Mouse (Mus musculus) neural tube, embryonic 15.5 days (tissue): Measurements from ENCODE around the gene Chit1. TPM values are rescaled to one million over a fixed set of nuclear protein-coding genes. Genes with fewer than 3 reads are reported as not detected.

Experiments used
- ATAC-seq: fragments of 200-750 bp; cut with Nextera tagmentation; 2 replicates; pipeline ENCODE4 v1.8.0; 2017; ENCODE audit warnings: mild to moderate bottlenecking, moderate TSS enrichment, moderate library complexity; ENCODE audit not compliant: low FRiP score
- H3K27ac ChIP-seq: fragments of 300-500 bp; sonication (generic); replicated peaks from 2 replicates; pipeline ENCODE4 v1.5.1; 2015; ENCODE audit warnings: mild to moderate bottlenecking, inconsistent platforms
- H3K27me3 ChIP-seq: fragments of 300-500 bp; sonication (generic); replicated peaks from 2 replicates; pipeline ENCODE4 v1.6.1; 2015; ENCODE audit warnings: inconsistent platforms
- H3K36me3 ChIP-seq: fragments of 300-500 bp; sonication (generic); 2 replicates; pipeline ENCODE4 v1.6.1; 2015; ENCODE audit warnings: inconsistent platforms
- H3K4me1 ChIP-seq: fragments of 300-500 bp; sonication (generic); 2 replicates; pipeline ENCODE4 v1.6.1; 2015; ENCODE audit warnings: inconsistent platforms
- H3K4me2 ChIP-seq: fragments of 300-500 bp; sonication (generic); 2 replicates; pipeline ENCODE4 v1.6.1; 2015; ENCODE audit warnings: inconsistent platforms, mild to moderate bottlenecking, moderate library complexity
- H3K4me3 ChIP-seq: fragments of 300-500 bp; sonication (generic); replicated peaks from 2 replicates; pipeline ENCODE4 v1.5.1; 2015; ENCODE audit warnings: mild to moderate bottlenecking, inconsistent platforms
- H3K9ac ChIP-seq: fragments of 300-500 bp; sonication (generic); replicated peaks from 2 replicates; pipeline ENCODE4 v1.6.1; 2015; ENCODE audit warnings: mild to moderate bottlenecking, inconsistent platforms
- H3K9me3 ChIP-seq: fragments of 300-500 bp; sonication (generic); replicated peaks from 2 replicates; pipeline ENCODE4 v1.6.1; 2016; ENCODE audit warnings: inconsistent platforms
- WGBS: fragments of 180-500 bp; shearing (Covaris S2); methylation state at CpG from one replicate; pipeline ENCODE4 v1.1.7; 2015; ENCODE audit warnings: mixed read lengths; 5-methylcytosine and 5-hydroxymethylcytosine counted together
- polyA plus RNA-seq: library from polyadenylated mRNA; unstranded; fragments of >200 nt; fragmentation: Nextera tagmentation; extraction: Ambion mirVana; gene quantifications from 2 replicates; pipeline ENCODE4 v1.2.1, GENCODE M21; 2015

The Chit1 gene
- polyA plus RNA-seq, 1 experiment from 2014 or later: 0.87 TPM

DNA sequence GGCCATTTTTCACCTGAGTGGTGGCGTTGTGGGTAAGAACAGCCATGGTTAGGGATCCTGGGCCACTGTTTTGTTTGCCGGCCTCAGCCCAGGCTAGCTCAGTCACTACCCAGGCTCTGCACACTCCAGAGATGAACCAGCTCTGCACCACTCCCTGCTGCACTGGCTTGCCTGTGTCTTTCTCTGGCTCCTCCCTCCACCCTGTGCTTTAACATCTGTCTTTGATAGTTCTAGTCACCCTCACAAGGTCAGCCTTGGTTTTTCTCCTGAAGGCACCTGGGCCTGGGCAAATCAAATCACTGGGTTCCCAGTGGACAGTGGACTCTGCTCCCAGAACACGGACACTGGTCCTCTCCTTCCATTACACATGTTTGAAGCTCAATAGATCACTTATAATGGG lies 43.1 kb downstream of the Chit1 start:
- H3K4me1 ChIP-seq: 0 out of 2 replicates have a peak, but pooled peaks cover 2% of the 10 kb centered on the region
- 0 out of 2 replicates have a peak, but pooled peaks cover 4% of the 10 kb centered on the region for H3K27me3 ChIP-seq
- WGBS: 96% methylated on average over 3 of the region's 3 CpGs
- no peak overlapping the region for H3K4me2 ChIP-seq
- H3K9ac ChIP-seq: no peak overlapping the region
- no peaks in the 10 kb centered on the region for H3K36me3 ChIP-seq
- ATAC-seq: no peak
- 0 out of 2 replicates have a peak, but pooled peaks cover 2% of the 10 kb centered on the region for H3K9me3 ChIP-seq
- no peak overlapping the region for H3K4me3 ChIP-seq
- H3K27ac ChIP-seq: no peak overlapping the region

DNA sequence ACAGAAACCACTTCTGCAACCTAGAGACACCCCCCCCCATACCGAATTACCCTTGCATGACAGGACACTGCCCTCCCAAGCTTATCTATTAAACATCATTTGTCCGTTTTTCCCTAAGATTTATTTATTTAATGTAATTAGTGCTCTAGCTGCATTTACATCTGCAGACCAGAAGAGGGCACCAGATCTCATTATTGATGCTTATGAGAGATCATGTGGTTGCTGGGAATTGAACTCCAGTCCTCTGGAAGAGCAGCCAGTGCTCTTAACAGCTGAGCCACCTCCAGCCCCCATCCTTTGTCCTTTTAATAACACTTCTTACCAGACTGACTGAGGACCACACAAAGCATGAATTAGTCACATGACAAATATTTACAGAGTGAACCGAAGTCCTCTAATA lies 43.6 kb downstream of the Chit1 start:
- 61% methylated on average over 3 of the region's 3 CpGs for WGBS
- 0 out of 2 replicates have a peak, but pooled peaks cover 2% of the 10 kb centered on the region for H3K4me1 ChIP-seq
- H3K4me3 ChIP-seq: no peak overlapping the region
- no peak overlapping the region for H3K27ac ChIP-seq
- no peak overlapping the region for H3K4me2 ChIP-seq
- H3K27me3 ChIP-seq: 0 out of 2 replicates have a peak, but pooled peaks cover 4% of the 10 kb centered on the region
- no peak overlapping the region for H3K9ac ChIP-seq
- H3K36me3 ChIP-seq: no peaks in the 10 kb centered on the region
- H3K9me3 ChIP-seq: 0 out of 2 replicates have a peak, but pooled peaks cover 2% of the 10 kb centered on the region
- no peak for ATAC-seq

- Histone ChIP-seq H3K4me1 (no peaks in the 10 kb centered on the region), H3K9ac (no peak overlapping the region), H3K27me3 (no peaks in the 10 kb centered on the region), H3K4me3 (no peak overlapping the region), H3K4me2 (no peak overlapping the region), H3K36me3 (no peaks in the 10 kb centered on the region), H3K27ac (no peak overlapping the region), H3K9me3 (no peaks in the 10 kb centered on the region)
- no peak for ATAC-seq
- 94% methylated on average over 3 of the region's 3 CpGs for WGBS
Observed at GRCm38 (mm10) chr1:134160404-134160803, 49.4 kb downstream of the Chit1 start.

- no peak for ATAC-seq
- H3K4me2 ChIP-seq: no peak overlapping the region
- 84% methylated on average over 6 of the region's 6 CpGs for WGBS
- no peak overlapping the region for H3K27ac ChIP-seq
- no peaks in the 10 kb centered on the region for H3K9me3 ChIP-seq
- no peaks in the 10 kb centered on the region for H3K36me3 ChIP-seq
- H3K9ac ChIP-seq: no peak overlapping the region
- no peak overlapping the region for H3K4me3 ChIP-seq
- H3K27me3 ChIP-seq: no peaks in the 10 kb centered on the region
- H3K4me1 ChIP-seq: no peaks in the 10 kb centered on the region
Observed at GRCm38 (mm10) chr1:134161399-134161798, 50.4 kb downstream of the Chit1 start.

DNA sequence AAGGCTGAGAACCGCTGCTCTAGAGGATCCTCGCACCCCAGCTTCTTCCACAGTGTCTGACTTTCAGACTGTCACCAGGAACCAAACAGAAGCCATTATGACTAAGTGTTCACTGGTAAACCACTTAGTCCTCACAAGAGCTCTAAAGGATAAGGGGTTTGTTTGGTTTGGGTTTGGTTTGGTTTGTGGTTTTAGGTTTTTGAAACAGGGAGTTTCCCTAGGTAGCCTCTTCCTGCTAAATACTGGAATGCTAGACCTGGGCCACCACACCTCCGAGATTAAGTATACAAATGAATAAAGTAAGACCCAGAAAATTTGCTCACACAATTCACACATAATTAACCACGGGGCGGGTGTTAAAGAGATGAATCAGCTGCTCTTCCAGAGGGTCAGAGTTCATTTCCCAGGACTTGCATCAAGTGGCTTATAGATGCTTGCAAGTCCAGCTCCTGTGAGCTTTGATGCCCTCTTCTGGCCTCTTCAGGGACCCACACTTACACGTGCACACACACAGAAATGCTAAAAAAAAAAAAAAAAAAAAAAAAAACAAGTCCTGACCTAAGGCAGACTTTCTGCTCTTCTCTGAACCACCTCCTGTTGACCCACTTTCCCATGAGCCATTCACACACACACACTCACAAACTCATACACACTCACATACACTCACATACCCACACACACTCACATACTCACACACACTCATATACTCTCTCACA lies 51.6 kb downstream of the Chit1 start:
- Histone ChIP-seq H3K9me3 (no peaks in the 10 kb centered on the region), H3K9ac (no peak overlapping the region)

DNA sequence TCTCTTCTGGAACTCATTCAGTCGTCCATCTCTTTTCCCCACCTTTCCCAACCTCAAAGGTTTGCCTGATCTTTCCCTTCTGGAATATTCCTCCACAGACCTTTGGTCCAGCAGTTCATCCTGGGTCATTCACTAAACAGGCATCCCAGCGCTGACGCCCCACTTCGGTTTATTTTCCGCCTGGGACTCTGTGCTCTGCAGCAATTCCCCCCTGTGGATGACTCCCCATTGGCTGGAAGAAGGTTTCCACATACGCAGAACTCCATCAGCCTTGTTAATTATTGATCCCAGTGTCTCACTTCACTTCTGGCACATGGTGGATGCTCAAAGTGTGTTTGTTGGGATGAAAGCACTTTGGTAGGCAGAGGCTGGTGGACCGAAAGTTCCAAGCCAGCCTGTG lies 52.4 kb downstream of the Chit1 start:
- H3K9ac ChIP-seq: no peak overlapping the region
- H3K36me3 ChIP-seq: no peaks in the 10 kb centered on the region
- 81% methylated on average over 7 of the region's 7 CpGs for WGBS
- no peak for ATAC-seq
- H3K4me3 ChIP-seq: no peak overlapping the region
- H3K4me1 ChIP-seq: no peaks in the 10 kb centered on the region
- H3K27ac ChIP-seq: no peak overlapping the region
- H3K27me3 ChIP-seq: no peaks in the 10 kb centered on the region
- no peaks in the 10 kb centered on the region for H3K9me3 ChIP-seq
- H3K4me2 ChIP-seq: no peak overlapping the region

More for the DNA sequence above, 51.6 kb downstream of the Chit1 start:
- Histone ChIP-seq H3K4me2 (no peak overlapping the region), H3K27ac (no peak overlapping the region), H3K27me3 (no peaks in the 10 kb centered on the region), H3K36me3 (no peaks in the 10 kb centered on the region), H3K4me3 (no peak overlapping the region), H3K4me1 (no peaks in the 10 kb centered on the region)
- no peak for ATAC-seq
- WGBS: 85% methylated on average over 6 of the region's 6 CpGs

DNA sequence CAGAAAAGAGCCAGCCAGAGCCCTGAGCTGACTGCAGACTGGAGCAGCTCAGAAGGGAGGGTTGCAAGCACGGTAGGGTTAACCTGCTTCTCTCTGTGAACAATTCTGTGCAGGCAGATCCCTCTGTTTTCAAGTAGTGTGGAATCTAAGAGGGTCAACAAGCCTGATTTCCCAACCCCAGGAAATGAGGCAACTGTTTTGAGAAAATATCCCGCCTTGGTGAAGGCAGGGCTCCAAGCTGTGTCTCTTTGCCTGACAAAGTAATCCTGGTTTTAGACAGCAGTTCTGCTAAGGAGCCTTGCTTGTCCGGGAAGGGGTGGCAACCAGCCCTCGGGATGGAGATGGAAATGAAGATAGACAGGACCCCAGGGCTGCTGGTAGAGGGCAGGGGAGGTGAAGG lies 53.4 kb downstream of the Chit1 start:
- Histone ChIP-seq H3K27me3 (no peaks in the 10 kb centered on the region), H3K36me3 (no peaks in the 10 kb centered on the region), H3K9ac (no peak overlapping the region), H3K27ac (no peak overlapping the region), H3K4me3 (no peak overlapping the region), H3K9me3 (no peaks in the 10 kb centered on the region), H3K4me2 (no peak overlapping the region), H3K4me1 (no peaks in the 10 kb centered on the region)
- WGBS: 68% methylated on average over 4 of the region's 4 CpGs
- no peak for ATAC-seq

DNA sequence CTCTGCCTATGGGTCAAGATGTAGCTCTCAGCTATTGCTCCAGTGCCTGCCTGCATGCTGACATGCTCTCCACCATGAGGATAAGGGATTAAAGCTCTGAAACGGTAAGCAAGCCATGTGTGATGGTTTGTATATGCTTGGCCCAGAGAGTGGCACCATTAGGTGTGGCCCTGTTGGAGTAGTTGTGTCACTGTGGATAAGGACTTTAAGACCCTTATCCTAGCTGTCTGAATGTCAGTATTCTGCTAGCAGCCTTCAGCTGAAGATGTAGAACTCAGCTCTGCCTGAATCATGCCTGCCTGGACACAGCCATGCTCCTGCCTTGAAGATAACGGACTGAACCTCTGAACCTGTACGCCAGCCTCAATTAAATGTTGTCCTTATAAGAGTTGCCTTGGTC lies 55.5 kb downstream of the Chit1 start:
- no peak overlapping the region for H3K4me3 ChIP-seq
- ATAC-seq: no peak
- H3K4me1 ChIP-seq: no peaks in the 10 kb centered on the region
- H3K9me3 ChIP-seq: no peaks in the 10 kb centered on the region
- WGBS: 95% methylated on average over 3 of the region's 3 CpGs
- no peak overlapping the region for H3K4me2 ChIP-seq
- no peaks in the 10 kb centered on the region for H3K36me3 ChIP-seq
- H3K27ac ChIP-seq: no peak overlapping the region
- no peak overlapping the region for H3K9ac ChIP-seq
- no peaks in the 10 kb centered on the region for H3K27me3 ChIP-seq

GRCm38 (mm10) chr1:134167416-134168305 lies 56.6 kb downstream of the Chit1 start:
- no peak overlapping the region for H3K27ac ChIP-seq
- WGBS: 70% methylated on average over 14 of the region's 14 CpGs

DNA sequence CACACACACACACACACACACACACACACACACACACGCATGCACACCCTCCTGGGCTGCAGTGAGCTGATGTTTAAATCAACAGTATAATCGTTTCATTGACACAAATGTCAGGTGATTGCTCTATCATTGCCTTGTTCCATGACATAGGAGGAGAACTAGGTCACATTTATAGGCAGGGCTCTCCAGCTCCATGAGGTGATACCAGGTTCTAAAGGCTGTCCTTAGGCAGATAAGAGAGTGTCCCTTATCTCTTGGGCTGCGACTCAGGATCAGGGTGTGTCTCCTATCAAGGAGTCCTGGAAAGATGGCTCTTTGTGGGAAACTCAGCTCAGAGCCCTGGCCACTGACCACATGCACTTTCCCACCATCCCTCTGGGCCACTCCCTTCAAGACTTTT lies 57.5 kb downstream of the Chit1 start:
- no peaks in the 10 kb centered on the region for H3K4me1 ChIP-seq
- no peaks in the 10 kb centered on the region for H3K36me3 ChIP-seq
- no peak overlapping the region for H3K27ac ChIP-seq
- no peaks in the 10 kb centered on the region for H3K27me3 ChIP-seq
- ATAC-seq: no peak
- no peaks in the 10 kb centered on the region for H3K9me3 ChIP-seq
- H3K9ac ChIP-seq: no peak overlapping the region
- no peak overlapping the region for H3K4me3 ChIP-seq
- 88% methylated on average over 3 of the region's 3 CpGs for WGBS
- H3K4me2 ChIP-seq: no peak overlapping the region

More at GRCm38 (mm10) chr1:134167416-134168305, 56.6 kb downstream of the Chit1 start:
- no peak overlapping the region for H3K4me2 ChIP-seq
- no peaks in the 10 kb centered on the region for H3K27me3 ChIP-seq
- H3K36me3 ChIP-seq: no peaks in the 10 kb centered on the region
- H3K4me3 ChIP-seq: no peak overlapping the region
- H3K9ac ChIP-seq: no peak overlapping the region
- no peaks in the 10 kb centered on the region for H3K4me1 ChIP-seq
- no peak for ATAC-seq
- no peaks in the 10 kb centered on the region for H3K9me3 ChIP-seq

GRCm38 (mm10) chr1:134168985-134169697 lies 58.1 kb downstream of the Chit1 start:
- Histone ChIP-seq H3K36me3 (no peaks in the 10 kb centered on the region), H3K4me2 (no peak overlapping the region), H3K27ac (no peak overlapping the region), H3K4me3 (no peak overlapping the region), H3K27me3 (no peaks in the 10 kb centered on the region), H3K9me3 (no peaks in the 10 kb centered on the region), H3K4me1 (no peaks in the 10 kb centered on the region), H3K9ac (no peak overlapping the region)
- 93% methylated on average over 8 of the region's 8 CpGs for WGBS
- ATAC-seq: no peak
